Mouse (Mus musculus): Measurements from ENCODE around the gene Lsm2.
A peak's percentile ranks its signal among the peaks of the same experiment; 100 is the strongest.
"Not testable (repeated sequence)": the region's sequence is repeated elsewhere in the genome, so short reads cannot be mapped to it uniquely, and the experiment has no call there.

Lsm2 gene

GRCm38 (mm10) chr17:34981690-34982180 lies at the start of gene Lsm2:
Gene Lsm2, plus strand, starts transcription at chr17:34981862.
- DNase-seq (ENCODE audit: low spot score), result peak; percentile 94

- DNase-seq (ENCODE audit: low spot score), result no peak
Measured at GRCm38 (mm10) chr17:34932287-34932686, 49.4 kb upstream of the Lsm2 start.

GRCm38 (mm10) chr17:34934031-34934430 lies 47.6 kb upstream of the Lsm2 start:
- DNase-seq (ENCODE audit: low spot score), result no peak

GRCm38 (mm10) chr17:34934830-34935229 lies 46.8 kb upstream of the Lsm2 start:
- DNase-seq (ENCODE audit: low spot score), result no peak

- no peak for DNase-seq (ENCODE audit: low spot score)
Measured at GRCm38 (mm10) chr17:34937960-34938505, 43.6 kb upstream of the Lsm2 start.

- DNase-seq (ENCODE audit: low spot score), result no peak
Measured at GRCm38 (mm10) chr17:34941344-34942041, 40.2 kb upstream of the Lsm2 start.

GRCm38 (mm10) chr17:34943128-34943815 lies 38.4 kb upstream of the Lsm2 start:
- no peak for DNase-seq (ENCODE audit: low spot score)

- no peak for DNase-seq (ENCODE audit: low spot score)
Measured at GRCm38 (mm10) chr17:34944362-34944761, 37.3 kb upstream of the Lsm2 start.

GRCm38 (mm10) chr17:34946486-34947140 lies 35.0 kb upstream of the Lsm2 start:
- no peak for DNase-seq (ENCODE audit: low spot score)

- DNase-seq (ENCODE audit: low spot score), result peak; percentile 60
Measured at GRCm38 (mm10) chr17:34947606-34948005, 34.1 kb upstream of the Lsm2 start.

GRCm38 (mm10) chr17:34948721-34949552 lies 32.7 kb upstream of the Lsm2 start:
- DNase-seq (ENCODE audit: low spot score), result not testable (repeated sequence)

GRCm38 (mm10) chr17:34949553-34949969 lies 32.1 kb upstream of the Lsm2 start:
- no peak for DNase-seq (ENCODE audit: low spot score)

- DNase-seq (ENCODE audit: low spot score), result no peak
Measured at GRCm38 (mm10) chr17:34950514-34951455, 30.9 kb upstream of the Lsm2 start.

- no peak for DNase-seq (ENCODE audit: low spot score)
Measured at GRCm38 (mm10) chr17:34951636-34952377, 29.9 kb upstream of the Lsm2 start.

GRCm38 (mm10) chr17:34952378-34953040 lies 29.2 kb upstream of the Lsm2 start:
- DNase-seq (ENCODE audit: low spot score), result peak; percentile 87

- DNase-seq (ENCODE audit: low spot score), result no peak
Measured at GRCm38 (mm10) chr17:34953258-34953657, 28.4 kb upstream of the Lsm2 start.

- no peak for DNase-seq (ENCODE audit: low spot score)
Measured at GRCm38 (mm10) chr17:34953904-34954303, 27.8 kb upstream of the Lsm2 start.

- DNase-seq (ENCODE audit: low spot score), result no peak
Measured at GRCm38 (mm10) chr17:34954831-34955230, 26.8 kb upstream of the Lsm2 start.

GRCm38 (mm10) chr17:34955884-34956283 lies 25.8 kb upstream of the Lsm2 start:
- DNase-seq (ENCODE audit: low spot score), result no peak
